Mouse (Mus musculus) kidney, adult 2 months (tissue): Measurements from ENCODE around the gene St8sia1. TPM values are rescaled to one million over a fixed set of nuclear protein-coding genes. Genes with fewer than 3 reads are reported as not detected.
A peak's percentile ranks its signal among the peaks of the same experiment; 100 is the strongest.

ENCODE experiments used
- DNase-seq: peaks from one replicate; pipeline ENCODE4 v3.0.0; 2021
- H3K27ac ChIP-seq: fragments of 200-500 bp; 2 replicates; pipeline ENCODE4 v1.5.1; 2012; ENCODE audit warnings: low read depth, low read length, control low read depth, inconsistent platforms; ENCODE audit not compliant: insufficient read depth
- H3K27me3 ChIP-seq: fragments of 200-500 bp; replicated peaks from 2 replicates; pipeline ENCODE4 v1.6.1; 2012; ENCODE audit warnings: mild to moderate bottlenecking, moderate library complexity, low read length, inconsistent platforms; ENCODE audit not compliant: control insufficient read depth, insufficient read depth
- H3K36me3 ChIP-seq: fragments of 200-500 bp; 2 replicates; pipeline ENCODE4 v1.6.1; 2012; ENCODE audit warnings: mild to moderate bottlenecking, moderate library complexity, low read length, inconsistent platforms; ENCODE audit not compliant: control insufficient read depth, insufficient read depth
- H3K4me1 ChIP-seq: fragments of 200-500 bp; 2 replicates; pipeline ENCODE4 v1.6.1; 2011; ENCODE audit warnings: low read length; ENCODE audit not compliant: control insufficient read depth, insufficient read depth
- H3K4me3 ChIP-seq: fragments of 200-500 bp; 2 replicates; pipeline ENCODE4 v1.5.1; 2011; ENCODE audit warnings: mild to moderate bottlenecking, low read depth, low read length, control low read depth; ENCODE audit not compliant: insufficient read depth
- CTCF ChIP-seq: fragments of 200-500 bp; conservative IDR thresholded peaks from 2 replicates; pipeline ENCODE4 v1.5.1; 2011; ENCODE audit warnings: low read depth, mild to moderate bottlenecking, control low read depth, low read length, moderate library complexity, mixed read lengths; ENCODE audit not compliant: insufficient read depth, insufficient read length
- POLR2A ChIP-seq: fragments of 200-500 bp; IDR thresholded peaks from one replicate; pipeline ENCODE4 v1.6.1; 2011; ENCODE audit warnings: low read depth, low read length, control low read depth
- WGBS: fragments of 180-500 bp; shearing (Covaris S2); methylation state at CpG from one replicate; pipeline ENCODE4 v1.1.7; 2018; 5-methylcytosine and 5-hydroxymethylcytosine counted together
- polyA plus RNA-seq: library from polyadenylated mRNA; depleted of rRNA; stranded (reverse); fragments of >200 nt; gene quantifications from 2 replicates; pipeline ENCODE4 v1.2.3, GENCODE M21; 2012

St8sia1 gene
- polyA plus RNA-seq, 1 experiment: 14.3 TPM

- H3K4me3 ChIP-seq: no peak overlapping the region
- WGBS: 89% methylated on average over 16 of the region's 16 CpGs
- H3K36me3 ChIP-seq: no peaks in the 10 kb centered on the region
- no peaks in the 10 kb centered on the region for H3K4me1 ChIP-seq
- no peak overlapping the region for H3K27ac ChIP-seq
- TF ChIP-seq POLR2A (no peak), CTCF (no peak)
- H3K27me3 ChIP-seq: no peaks in the 10 kb centered on the region
- DNase-seq: no peak
These were observed 35.5 kb downstream of the St8sia1 start for GRCm38 (mm10) chr6:142928551-142929309.

- 84% methylated on average over 9 of the region's 9 CpGs for WGBS
- DNase-seq: no peak
- TF ChIP-seq CTCF: no peak
- no peak for TF ChIP-seq POLR2A
- Histone ChIP-seq H3K36me3 (no peaks in the 10 kb centered on the region), H3K27me3 (no peaks in the 10 kb centered on the region), H3K27ac (no peak overlapping the region), H3K4me3 (no peak overlapping the region), H3K4me1 (no peaks in the 10 kb centered on the region)
These were observed 37.2 kb downstream of the St8sia1 start for GRCm38 (mm10) chr6:142926901-142927605.

- H3K27ac ChIP-seq: no peak overlapping the region
- no peaks in the 10 kb centered on the region for H3K27me3 ChIP-seq
- 94% methylated on average over 5 of the region's 5 CpGs for WGBS
- no peak overlapping the region for H3K4me3 ChIP-seq
- DNase-seq: no peak
- peaks cover 3% of the 10 kb centered on the region; the same call in 1 of the 2 replicates for H3K4me1 ChIP-seq
- H3K36me3 ChIP-seq: no peaks in the 10 kb centered on the region
- TF ChIP-seq POLR2A (no peak), CTCF (no peak)
These were observed 38.3 kb downstream of the St8sia1 start for GRCm38 (mm10) chr6:142925921-142926320.

- peaks cover 3% of the 10 kb centered on the region; the same call in 1 of the 2 replicates for H3K4me1 ChIP-seq
- no peaks in the 10 kb centered on the region for H3K27me3 ChIP-seq
- no peak for DNase-seq
- H3K36me3 ChIP-seq: no peaks in the 10 kb centered on the region
- 93% methylated on average over 3 of the region's 3 CpGs for WGBS
- TF ChIP-seq POLR2A: no peak
- no peak overlapping the region for H3K4me3 ChIP-seq
- H3K27ac ChIP-seq: no peak overlapping the region
These were observed 38.9 kb downstream of the St8sia1 start for GRCm38 (mm10) chr6:142925374-142925773.

GRCm38 (mm10) chr6:142920901-142921300 lies 43.4 kb downstream of the St8sia1 start:
- TF ChIP-seq CTCF (no peak), POLR2A (no peak)
- Histone ChIP-seq H3K4me1 (peaks cover 3% of the 10 kb centered on the region; the same call in 1 of the 2 replicates), H3K27me3 (no peaks in the 10 kb centered on the region), H3K27ac (no peak overlapping the region), H3K4me3 (no peak overlapping the region), H3K36me3 (no peaks in the 10 kb centered on the region)
- DNase-seq: peak; percentile 64
- 53% methylated on average over 5 of the region's 5 CpGs for WGBS

GRCm38 (mm10) chr6:142918691-142919090 lies 45.6 kb downstream of the St8sia1 start:
- DNase-seq: peak; percentile 41
- H3K27ac ChIP-seq: no peak overlapping the region

GRCm38 (mm10) chr6:142917471-142917901 lies 46.8 kb downstream of the St8sia1 start:
- no peak overlapping the region for H3K27ac ChIP-seq
- DNase-seq: no peak
- no peak overlapping the region for H3K4me3 ChIP-seq
- no peaks in the 10 kb centered on the region for H3K27me3 ChIP-seq
- WGBS: 69% methylated on average over 13 of the region's 13 CpGs
- TF ChIP-seq POLR2A (no peak), CTCF (no peak)
- peaks cover 3% of the 10 kb centered on the region; the same call in 1 of the 2 replicates for H3K4me1 ChIP-seq
- no peaks in the 10 kb centered on the region for H3K36me3 ChIP-seq

More at GRCm38 (mm10) chr6:142918691-142919090, 45.6 kb downstream of the St8sia1 start:
- Histone ChIP-seq H3K36me3 (no peaks in the 10 kb centered on the region), H3K4me3 (no peak overlapping the region), H3K27me3 (no peaks in the 10 kb centered on the region), H3K4me1 (peaks cover 3% of the 10 kb centered on the region; the same call in 1 of the 2 replicates)
- no peak for TF ChIP-seq CTCF
- TF ChIP-seq POLR2A: no peak
- 57% methylated on average over 6 of the region's 6 CpGs for WGBS
